Mouse (Mus musculus) layer of hippocampus, adult 9-10 months (tissue): ENCODE results near the gene Gm867.

Experiments
- DNase-seq: peaks from one replicate; pipeline ENCODE4 v3.0.0; 2022; ENCODE audit warnings: low spot score

The Gm867 gene

DNA sequence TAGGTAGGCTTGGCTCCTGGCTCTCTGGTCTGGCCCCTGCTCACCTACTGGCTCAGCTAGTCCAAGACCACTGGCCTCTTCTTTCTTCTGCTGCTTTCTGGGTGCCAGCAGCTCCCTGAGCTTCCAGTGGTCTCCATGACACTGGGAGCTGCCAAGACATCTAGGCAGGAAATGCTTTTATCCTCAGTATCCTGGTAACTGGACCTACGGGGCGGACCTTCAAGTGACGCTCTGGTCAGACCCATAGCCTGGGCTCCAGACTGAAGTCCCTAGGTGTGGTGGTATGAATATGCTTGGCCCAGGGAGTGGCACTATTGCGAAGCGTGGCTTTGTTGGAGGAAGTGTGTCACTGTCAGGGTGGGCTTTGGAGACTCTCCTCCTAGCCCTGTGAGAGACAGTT lies at the start of gene Gm867:
TSS of gene Gm867 (minus strand) at position 153 of the 400 bp plus-strand sequence.
- DNase-seq, result no peak

DNA sequence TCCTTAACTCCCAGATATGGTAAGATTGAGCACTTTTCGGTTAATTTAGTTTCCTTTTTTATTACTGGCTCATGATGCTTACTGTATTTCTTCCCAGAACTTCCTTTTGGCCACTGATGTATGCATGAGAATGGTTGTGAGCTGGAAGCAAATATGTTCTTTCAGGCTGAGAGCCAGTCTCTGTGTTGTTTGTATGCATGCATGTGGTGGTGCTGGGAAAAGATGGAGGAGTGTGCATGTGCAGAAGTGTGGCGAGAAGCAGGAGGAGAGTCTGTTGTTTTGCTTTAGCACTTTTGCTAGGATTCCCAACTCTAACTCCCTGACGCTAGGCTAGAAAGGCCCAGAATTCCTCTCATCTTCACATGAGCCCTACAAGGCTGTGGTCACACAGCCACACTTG lies 39.0 kb upstream of the Gm867 start:
- no peak for DNase-seq

DNA sequence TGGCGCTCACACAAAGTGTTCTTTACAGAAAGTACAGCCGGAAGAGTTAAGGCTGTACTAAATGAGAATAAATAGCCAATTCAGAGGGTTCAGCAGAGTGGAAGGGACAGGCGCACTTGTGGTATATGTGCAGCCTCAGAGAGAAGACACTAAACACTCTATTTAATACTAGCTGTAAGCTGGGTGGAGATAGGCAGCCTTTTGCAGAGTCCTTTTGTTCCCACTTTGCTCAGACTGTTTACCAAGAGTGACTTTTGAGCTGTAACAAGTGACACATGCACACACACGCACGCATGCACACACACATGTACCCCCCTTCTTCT lies 38.3 kb upstream of the Gm867 start:
- no peak for DNase-seq

DNA sequence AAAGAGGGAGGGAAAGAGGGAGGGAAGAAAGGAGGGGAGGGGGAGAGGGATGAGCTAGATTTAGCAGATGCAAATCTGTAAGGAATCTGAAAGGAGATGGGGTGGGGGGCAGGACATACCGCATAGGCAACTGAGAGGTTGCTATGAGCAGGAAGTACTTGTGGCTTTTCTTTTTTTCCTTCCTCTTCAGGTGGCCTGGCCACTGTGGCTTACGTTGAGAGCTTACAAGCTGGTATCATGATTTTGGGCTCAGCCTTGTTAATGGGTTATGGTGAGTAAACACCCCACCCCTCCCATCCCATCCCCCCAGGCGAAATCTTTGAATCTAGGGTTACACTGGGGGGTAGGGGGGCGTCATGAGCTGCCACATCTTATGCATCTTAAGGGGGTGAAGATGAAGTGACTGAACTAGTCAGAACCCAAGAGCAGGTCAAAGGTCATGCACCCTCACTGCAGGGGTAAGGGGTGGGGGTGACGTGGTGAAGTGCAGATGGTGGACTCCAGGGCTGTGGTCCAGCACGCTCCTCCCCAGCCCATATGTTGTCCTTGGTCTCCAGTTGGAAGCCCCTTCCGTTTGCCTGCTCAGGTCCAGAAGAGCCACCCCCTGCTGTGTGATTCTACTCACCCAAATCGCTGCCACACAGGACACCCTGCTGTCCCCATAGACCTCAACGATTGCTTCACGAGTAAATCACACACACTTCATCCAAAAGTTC lies 37.8 kb upstream of the Gm867 start:
- no peak for DNase-seq

DNA sequence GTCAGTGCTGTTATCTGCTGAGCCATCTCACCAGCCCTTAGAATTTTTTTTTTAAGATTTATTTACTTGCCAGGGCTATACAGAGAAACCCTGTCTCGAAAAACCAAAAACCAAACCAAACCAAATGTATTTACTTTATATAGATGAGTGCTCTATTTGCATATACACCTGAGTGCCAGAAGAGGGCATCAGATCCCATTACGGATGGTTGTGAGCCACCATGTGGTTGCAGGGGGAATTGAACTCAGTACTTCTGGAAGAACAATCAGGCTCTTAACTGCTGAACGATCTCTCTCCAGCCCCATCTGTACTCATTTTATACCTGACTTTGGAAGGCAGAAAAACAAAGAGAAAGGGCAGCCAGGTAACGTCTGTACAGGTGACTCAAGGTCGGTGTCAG lies 34.7 kb upstream of the Gm867 start:
- DNase-seq, result no peak

DNA sequence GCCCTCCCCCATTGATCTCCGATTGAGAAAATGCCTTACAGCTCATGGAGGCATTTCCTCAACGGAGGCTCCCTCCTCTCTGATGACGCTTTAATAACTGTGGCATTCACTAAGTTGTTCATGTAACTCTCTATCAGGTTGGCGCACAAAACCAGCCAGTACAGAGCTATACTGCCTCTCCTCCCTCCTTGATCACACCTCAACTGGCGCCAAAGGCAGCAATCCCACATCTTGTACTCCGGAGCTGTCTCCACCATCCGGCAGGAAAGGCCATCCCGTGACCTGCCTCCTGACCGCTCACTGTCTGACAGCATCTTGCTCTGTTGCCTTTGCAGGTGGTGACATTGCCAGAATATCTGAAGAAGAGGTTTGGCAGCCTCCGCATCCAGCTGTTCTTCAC lies 33.4 kb upstream of the Gm867 start:
- DNase-seq, result no peak

DNA sequence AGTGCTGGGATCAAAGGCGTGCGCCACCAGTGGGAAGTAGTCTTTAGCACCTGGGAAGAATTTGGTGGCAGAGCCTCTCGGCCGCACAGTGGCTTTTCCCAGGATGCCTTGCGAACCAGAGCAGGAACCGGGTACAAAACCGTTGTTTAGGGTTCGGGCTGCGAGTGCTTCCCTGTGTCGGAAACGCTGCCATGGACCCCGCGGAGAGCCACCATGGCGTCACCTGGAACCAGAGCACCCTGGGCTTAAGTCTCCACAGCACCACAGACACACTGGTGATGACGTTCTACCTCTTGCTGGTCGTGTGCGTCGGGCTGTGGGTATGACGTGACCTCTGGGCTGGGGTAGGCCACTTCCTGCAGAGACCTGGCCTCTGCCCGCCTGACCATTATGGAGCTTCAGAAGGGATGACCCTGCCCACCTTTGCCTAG lies 13.9 kb upstream of the Gm867 start, which contains the start of gene Gm5134:
TSS of gene Gm5134 (plus strand) at position 134 of the 431 bp plus-strand sequence.
- DNase-seq, result no peak

DNA sequence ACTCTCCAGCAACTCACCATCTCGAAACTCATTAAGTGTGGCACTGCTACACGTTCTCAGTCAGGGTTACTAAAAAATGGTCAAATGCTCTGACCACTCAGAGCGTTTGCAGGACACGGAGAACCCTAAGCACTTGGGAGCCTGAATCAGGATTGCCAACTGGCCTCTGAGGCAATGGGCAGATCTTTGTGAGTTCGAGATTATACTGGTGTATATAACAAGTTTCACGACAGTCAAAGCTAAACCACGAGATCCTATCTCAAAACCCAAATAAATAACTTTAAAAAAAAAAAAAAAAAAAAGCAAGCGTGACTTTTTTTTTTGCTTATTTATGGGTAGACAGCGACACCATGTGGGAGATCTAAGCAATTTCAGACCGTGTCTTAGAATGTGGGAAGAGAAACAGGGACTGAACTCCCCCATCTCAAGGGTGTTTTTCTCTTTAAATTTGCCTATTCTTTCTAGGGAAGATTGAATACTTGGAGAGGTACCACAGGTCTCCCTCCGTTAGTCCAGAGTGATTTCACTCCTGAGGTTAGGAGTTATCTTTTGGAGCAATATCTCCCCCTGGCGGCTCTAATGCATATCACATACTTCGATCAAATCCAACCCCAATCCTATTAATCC lies 11.1 kb upstream of the Gm867 start:
- peak; percentile 71 for DNase-seq

DNA sequence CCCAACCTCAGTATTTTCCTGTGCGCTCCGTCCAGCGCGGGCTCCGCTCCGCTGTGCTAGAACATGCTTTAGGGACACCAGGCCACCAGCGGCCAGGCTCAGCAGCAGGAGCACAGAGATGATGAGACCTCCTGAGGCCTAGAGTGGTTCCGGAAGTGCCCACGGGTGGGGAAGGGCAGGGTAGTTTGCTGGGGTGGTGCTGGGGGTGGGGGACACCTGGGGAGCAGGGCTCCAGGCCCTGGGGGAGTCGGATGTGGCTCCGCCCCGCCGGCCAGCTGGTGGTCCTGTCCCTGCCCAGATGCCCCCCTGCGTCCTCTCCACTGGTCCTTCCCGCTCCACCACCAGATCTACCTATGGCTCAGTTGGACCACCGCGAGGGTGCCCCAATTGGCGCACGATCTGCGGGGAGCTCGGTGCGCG lies 10.3 kb upstream of the Gm867 start:
- no peak for DNase-seq

DNA sequence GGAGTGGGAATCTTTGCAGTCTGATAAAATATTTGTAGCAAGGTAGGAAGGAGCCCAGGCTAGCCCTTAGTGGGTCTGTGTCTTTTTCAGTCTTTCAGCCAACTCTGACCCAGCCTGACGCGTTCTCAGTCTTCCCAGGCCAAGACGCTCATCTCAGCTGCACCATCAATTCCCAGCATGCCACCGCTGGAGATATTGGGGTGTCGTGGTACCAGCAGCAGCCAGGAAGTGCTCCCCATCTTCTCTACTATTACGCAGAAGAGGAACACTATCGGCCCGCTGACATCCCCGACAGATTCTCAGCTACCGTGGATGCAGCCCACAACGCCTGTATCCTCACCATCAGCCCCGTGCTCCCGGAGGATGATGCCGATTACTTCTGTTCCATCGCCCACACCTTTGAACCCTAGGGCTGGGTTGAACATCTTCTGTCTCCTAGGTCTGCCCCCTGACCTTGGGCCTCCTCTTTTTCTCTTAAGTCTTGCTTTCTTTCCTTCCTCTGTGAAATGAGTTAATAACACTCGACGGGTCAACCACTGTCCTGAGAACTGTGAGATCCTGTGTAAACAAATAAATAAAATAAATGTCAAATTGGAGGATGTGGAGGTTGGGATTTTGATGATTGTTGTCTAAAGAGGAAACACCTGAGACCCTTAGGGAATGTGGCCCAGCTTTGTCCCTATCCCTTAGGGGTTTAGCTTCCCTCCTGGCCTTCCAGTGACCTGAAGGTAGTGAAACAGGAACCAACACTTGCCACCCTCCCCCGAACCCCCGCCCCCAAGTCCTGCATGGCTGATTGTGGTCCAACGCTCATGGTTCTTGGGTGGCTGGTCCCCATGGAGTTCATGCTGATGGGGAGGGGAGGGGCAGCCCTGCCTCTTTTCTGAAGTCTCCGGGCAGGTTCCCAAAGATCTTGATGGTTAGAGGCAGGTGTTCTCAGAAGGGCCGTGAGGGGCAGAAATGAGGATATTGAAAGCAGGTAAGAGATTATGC lies 8.9 kb upstream of the Gm867 start:
- DNase-seq, result no peak

DNA sequence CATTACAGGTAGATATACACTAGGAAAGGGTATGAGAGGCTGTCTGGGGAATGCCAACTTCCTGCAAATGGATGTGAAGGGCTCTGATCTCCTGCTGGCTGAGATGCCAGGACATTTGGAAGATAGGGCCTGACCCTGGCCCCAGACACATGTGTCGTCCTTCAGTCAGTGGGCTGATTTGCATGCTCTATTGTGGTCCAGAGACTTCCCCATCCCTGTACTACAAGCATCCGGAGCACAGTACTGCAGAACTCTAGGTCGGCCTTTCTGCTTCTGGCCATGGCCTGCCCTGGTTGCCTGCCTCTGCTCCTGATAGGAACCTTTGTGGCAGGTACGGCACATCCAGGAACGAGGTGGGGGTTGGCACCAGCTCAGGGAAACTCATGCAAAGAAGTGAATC lies 7.6 kb upstream of the Gm867 start:
- DNase-seq, result no peak

DNA sequence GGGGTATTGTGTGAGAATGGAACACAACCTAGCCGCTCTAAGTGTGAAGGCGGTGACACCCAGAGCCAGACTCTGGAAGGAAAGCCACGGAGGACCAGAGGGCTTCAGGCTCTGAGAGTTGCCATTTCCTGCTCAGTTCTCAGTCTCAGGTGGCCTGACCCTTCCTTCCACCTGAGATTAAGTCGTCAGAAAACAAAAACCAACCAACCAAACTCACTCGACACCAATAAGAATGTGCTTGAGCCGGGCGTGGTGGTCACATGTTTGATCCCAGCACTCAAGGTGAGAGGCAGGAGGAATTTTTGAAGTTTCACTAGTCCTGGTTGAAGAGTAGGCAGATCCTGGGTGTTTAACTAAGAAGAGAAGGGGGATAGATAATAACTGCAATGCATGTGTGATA lies 5.4 kb upstream of the Gm867 start:
- DNase-seq, result no peak

DNA sequence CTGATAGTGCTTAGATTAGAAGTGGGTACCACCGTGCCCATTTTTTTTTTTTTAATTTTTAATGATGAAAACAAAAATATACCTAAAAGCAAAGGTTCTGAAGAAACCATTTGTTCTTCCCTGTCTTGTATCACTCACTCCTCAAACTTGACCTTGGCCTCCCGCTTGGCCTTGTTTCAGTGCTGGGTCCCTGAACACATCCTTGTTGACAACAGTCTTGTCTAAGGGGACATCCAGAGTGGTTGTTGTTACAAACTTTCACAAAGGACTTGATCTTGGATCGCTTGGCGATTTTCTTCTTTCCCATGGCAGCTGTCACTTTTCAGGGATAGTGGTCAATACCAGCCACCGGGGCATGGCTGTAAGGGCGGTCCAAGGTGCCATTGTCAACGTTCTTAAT lies 4.7 kb upstream of the Gm867 start:
- no peak for DNase-seq

DNA sequence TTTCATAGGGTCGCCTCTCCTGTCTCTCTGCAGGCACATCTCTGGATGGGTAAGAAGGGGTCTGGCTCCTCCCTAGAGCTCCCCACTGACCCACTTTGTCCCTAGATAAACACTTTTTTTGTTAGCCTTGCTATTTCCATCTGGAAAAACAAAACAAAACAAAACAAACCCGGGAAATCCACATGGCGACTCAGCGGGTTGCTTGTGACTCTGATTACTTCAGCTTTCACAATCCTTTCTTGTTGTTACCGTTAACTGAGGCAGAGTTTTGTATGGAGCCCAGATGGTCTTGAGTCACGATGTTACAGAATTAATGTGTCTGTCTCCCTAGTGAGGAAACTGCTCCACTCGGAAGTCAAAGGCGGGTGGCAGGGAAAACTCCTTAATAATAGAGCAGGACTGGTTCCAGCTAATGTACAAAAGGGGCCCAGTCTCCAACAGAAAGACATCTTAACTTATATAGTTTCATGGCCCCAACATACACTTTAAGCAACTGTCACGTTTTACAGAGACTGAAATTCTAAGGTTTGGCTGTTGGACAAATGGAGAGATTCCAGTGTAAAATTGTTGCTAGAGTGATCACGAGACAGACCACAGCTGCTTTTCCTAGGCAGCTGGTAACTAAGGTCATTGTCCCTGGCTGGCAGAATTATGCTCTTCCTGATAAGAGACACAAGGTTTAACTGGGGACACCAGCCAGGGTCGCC lies 3.7 kb upstream of the Gm867 start:
- no peak for DNase-seq

DNA sequence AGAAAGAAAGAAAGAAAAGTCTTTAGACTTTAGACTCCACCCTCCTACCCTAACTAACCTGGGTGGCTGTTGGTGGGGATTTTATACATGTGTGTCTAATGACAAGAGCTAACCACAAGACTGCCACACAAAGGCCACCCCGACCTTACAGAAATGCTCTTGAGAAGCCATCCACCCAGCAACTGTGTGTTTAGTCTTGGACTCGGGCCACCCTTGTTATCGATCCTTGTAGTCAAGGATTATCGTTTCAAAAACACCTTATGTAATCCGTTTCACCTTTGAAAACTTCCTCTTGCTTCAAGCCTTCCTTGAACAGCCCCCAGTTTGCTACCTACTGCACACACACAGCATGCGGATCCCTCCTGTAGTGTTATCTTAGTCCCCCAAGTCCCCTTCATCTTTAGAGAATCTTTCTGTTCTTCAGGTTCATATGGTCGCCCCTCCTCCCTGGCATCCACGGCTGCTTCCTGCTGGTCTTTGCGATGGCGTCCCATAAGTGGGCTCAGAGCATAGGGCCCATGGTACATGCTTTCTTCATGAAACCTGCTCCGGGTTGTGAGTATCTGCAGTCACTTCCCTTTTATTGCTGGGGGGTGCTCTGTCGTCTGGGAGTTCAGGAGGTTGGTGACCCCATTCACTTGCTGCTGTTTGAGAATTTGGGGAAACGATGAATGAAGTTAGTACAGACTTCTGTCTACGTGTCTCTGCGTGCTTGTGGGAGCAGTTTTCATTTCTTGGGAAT lies 2.4 kb upstream of the Gm867 start, which contains the start of gene Vpreb3:
TSS of gene Vpreb3 (plus strand) at position 322 of the 742 bp plus-strand sequence.
- DNase-seq, result no peak

DNA sequence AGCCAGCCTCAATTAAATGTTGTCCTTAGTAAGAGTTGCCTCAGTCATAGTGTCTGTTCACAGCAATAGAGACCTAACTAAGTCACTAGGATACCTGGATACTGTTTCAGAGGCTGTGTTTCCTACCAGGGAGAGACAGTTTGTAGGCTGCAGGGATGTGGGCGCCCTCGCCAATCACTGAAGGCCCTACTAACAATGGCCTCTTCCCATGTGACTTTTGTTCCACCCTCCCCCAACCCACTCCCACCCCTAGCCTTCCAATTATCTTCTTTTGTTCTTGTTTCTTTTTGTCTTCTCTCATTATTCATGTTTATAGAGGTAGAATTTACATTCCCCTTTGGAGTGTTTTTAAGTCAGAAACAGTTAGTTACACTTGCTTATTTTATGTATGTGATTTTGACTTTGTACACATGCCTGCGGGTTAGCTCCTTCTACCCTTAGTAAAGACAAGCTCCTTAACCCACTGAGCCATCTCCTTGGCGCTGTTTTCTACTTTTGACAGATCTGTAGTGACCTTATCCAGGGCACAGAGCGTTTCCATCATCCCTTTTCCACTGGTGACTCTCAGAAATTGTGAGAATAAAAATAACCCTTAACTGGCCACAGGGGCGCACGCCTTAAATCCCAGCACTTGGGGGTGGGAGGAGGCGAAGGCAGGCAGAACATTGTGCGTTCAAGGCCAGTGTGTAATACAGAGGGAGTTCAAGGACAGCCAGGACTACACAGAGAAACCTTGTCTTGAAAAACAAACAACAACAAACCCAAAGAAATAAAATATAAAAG lies 761 bp upstream of the Gm867 start:
- no peak for DNase-seq

DNA sequence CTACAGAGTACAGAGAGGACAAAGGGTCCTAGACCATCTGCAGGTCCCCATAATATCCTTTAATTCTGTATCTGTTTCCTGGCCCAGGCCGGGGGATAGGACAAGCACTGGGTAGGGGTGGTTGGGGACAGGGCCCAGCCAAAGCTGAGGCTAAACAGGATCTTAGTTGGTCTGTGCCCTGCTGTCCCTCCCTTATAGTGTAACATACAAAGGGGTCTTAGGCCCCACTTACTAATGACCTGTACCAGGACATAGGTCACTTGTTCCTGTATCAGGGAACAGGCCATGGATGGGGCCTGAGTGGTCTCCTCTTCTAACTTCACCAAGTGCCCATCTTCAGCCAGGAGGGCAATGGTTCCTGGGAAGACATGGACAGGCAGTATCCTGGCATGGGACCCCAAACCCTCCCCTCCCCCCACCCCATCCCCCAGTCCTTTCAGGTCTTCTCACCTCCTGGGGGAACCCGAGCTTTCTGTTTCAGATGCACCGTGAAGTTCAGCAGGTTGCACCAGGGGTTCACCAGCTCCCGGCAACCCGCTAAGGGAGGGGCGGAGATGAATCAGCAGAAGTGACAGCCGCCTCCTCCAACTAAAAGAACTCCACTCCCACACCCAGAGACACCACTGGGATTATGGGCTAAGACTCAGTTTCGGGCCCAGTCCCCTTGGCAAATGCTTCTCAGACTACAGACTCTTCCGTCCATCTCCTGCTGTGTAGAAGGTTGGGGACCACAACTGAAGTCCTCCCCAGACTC lies 814 bp downstream of the Gm867 start:
- no peak for DNase-seq

DNA sequence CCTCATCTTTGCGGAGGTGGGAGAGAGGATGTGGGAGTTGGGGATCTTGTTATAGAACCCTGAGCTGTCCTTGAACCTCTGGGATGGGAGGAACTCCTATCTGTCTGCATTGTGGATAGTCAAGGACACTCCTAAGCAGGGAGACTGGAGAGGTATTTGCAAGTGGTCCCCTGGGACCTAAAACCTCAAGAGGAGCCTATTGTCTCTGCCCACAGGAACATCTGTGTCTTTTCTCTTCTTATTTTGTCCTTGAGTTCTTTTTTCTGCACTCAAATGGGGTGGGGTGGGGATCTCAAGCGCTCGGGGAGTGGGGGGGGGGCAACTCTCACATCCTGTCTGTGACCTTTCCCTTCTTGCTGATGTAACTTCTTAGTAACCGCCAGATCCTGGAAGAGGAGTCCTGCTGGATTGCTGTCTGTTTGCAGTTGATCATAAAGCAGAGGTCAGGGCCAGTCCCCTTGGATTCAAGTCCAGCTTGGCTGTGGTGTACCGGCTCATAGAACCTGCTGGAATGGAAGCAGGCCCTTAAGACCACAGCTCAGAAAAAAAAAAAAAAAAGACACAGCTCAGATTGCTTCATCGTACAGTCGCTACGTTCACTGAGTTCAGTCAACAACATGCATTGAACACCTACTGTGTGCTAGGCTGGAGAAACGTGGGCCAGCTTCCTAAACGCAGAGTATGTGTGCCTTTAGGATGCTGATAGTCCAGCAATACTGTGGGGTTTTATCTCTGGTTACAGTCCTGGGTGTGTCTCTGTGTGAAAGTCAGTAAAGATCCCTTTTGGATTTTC lies 2.4 kb downstream of the Gm867 start:
- DNase-seq, result no peak
